Mouse (Mus musculus) liver, postnatal 0 days (tissue): ENCODE measurements around the gene Tmem120b.

ENCODE experiments used
- CTCF ChIP-seq: sonication (generic); IDR thresholded peaks from 2 replicates; pipeline ENCODE4 v1.5.1; 2016; ENCODE audit warnings: antibody characterized with exemption, low read depth
- EP300 ChIP-seq: IDR thresholded peaks from 2 replicates; pipeline ENCODE4 v1.6.1; 2016; ENCODE audit warnings: antibody characterized with exemption, low read depth, mild to moderate bottlenecking

- TF ChIP-seq CTCF (no peak), EP300 (no peak)
Measured at GRCm38 (mm10) chr5:123114109-123114508, 45.9 kb downstream of the Tmem120b start.
